Mouse (Mus musculus): ENCODE data around the gene Nfix.

DNA sequence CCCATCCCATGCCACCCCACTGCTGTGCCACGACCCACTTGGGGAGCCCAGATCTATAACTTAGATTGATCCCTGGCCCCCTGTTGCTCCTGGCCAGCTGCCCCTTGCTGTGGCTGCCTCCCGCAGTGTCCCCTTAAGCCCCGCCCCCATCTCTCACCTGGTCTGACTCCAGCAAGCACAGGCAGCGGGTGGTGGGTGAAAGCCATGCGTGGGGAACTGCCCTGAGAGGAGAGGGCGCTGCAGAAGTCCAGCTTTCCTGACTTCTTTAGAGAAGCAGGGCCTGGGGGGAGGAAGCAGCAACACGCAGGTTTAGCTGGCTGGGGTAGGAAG lies 76.6 kb downstream of the Nfix start:
- TF ChIP-seq POLR2A (IDR thresholded peaks at IDR 0.05; ENCODE audit: insufficient read depth, low read depth, low read length): no peak
- no peak for TF ChIP-seq CTCF (IDR thresholded peaks at IDR 0.05; ENCODE audit: insufficient read depth, low read depth, low read length)

All from olfactory bulb, adult 2 months (tissue).